Mouse (Mus musculus) spleen, embryonic (tissue): ENCODE data around the gene Pitx2.

Experiments used
- CTCF ChIA-PET: fragments of 350-600 bp; sonication (Branson Sonifier 250); formaldehyde crosslinking; loops from one replicate; lab custom pipeline; 2022; lab: Charles Lee

Pitx2 gene

DNA sequence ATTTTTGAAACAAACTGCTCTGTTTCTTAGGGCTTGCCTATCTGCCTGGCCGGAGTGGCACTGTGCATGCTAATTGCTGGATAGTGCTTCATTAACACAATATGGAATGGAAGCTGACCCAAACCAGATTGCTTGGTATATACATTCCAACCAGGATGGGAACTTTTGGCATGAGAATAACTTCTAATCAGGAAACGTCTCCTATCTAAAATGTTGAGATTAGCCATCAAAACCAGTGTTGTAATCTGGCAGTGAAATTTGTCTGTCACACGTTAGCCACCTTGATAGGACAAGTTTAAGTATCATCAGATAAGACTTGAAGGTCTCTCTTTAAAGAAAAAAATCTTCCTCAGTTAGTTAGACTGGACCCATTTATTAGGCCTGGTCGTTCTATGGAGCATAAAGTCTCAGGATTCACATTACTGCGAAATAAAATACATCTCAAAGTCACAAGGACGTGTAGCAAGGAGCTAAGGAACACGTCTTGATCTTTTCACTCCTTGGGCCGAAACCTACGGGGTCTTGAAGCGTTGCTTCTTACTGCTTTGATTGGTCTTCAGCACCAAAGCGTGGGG lies 2.1 kb downstream of the Pitx2 start:
- CTCF ChIA-PET: interaction anchor here (0.7 kb wide), 1 partner anchor 1499 kb away, joined by 4 read pairs; no protein-coding TSS in a partner anchor

DNA sequence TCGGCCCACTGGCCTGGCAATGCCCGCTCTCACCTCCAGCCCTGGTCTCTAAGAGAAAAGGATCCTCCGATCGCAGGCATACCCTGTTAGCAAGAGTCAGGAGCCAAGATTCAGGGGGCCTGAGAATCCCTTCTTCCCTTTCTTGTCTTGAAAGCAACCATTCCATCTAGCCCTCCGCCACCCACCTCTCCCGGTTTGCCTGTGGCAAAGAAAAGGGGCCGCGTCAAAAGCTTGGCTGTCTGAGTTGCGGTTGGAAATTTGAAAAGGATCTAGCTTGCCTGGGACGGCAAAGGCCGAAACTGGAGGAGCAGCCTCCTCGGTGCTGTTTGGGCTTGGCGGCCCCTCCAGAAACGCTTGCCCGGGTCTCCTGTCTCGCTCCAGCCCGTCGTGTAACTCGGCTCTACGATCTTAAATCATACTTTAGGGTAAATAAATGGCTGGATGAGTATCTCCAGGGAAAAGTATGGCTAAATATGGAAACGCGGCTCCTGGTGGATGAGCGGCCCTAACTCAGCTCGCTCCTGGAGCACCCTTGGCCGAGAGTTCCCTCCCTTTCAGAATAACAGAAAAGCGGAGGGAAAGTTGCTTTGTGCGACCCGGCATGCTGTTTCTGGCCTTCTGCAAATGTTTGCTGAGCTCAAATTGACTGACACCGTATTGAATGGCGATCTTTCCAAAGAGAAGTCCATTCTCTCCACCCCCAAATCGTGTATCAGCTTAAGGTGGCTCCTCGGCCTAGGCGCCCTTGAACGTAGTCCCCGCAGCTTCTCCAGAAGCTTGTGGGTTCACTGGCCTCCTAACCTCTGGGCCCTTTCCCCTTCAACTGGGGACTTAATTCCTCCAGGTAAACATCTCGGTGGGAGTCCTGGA lies 3.4 kb downstream of the Pitx2 start:
- CTCF ChIA-PET: no interaction called here

DNA sequence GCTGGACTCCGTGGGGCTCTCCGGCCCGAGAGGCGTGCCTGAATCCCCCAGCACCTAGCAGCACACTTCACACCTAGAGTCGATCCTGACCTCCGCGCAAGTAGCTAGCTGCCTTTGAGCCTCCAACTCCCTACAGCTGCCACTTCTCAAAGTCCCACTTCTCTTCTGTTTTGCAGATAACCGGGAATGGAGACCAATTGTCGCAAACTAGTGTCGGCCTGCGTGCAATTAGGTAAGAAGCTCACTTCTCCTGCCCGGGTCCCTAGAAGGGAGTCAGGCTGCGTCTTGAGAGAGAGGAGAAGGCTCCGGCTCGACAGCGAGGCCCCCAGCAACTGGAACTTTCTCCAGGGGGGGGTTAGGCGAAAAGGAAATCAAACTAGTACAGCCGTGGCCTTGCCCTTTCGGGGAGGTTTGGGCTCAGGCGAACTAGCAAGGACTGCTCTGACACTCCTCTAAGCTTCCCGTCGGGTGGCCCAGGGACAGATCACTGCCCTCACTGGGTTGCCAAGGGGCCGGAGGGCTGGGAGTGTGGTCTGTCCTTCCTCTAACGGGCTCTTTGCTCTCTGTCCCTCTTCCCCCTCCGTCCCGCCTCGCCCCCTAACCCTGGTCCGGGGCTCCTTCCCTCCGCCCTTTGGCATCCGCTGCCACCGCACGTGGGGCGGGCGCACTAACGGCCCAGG lies 4.2 kb downstream of the Pitx2 start:
- CTCF ChIA-PET: no interaction called here

DNA sequence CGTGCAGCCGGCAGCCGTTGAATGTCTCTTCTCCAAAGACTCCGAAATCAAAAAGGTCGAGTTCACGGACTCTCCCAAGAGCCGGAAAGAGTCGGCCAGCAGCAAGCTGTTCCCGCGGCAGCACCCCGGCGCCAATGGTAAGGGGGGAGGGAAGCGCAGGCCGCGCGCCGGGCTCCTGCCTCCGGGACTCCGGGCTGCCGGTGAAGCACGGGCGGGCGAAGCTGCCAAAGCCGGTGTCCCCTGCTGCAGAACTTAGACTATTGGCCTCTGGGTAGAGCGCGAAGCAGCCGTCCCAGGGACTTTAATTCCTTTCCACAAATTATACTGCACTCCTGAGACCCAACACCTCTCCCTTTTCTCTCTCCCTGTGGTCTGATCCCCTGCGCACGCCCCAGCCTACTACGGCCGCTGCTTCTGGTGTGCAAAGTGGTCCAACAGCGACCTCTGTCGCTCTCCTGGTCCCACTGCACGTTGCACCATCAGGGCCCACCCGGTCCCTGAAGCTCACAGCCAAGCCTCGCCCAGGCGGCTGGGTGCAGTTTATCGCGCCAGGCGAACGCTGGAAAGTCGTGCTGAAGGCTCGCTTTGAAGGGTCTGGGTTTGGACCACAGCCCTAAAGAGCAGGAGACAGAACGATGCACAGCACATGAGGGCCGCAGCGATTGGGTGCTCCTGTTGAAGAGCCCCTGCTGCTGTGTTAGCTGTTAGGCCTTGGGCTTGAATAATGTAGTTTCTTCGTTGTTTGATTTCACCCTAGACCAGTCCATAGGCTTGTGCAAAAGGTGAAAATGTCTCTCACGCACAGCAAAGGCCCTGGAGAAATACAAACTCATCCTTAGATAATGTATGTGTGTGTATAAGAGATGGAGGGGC lies 5.0 kb downstream of the Pitx2 start:
- CTCF ChIA-PET: no interaction called here

DNA sequence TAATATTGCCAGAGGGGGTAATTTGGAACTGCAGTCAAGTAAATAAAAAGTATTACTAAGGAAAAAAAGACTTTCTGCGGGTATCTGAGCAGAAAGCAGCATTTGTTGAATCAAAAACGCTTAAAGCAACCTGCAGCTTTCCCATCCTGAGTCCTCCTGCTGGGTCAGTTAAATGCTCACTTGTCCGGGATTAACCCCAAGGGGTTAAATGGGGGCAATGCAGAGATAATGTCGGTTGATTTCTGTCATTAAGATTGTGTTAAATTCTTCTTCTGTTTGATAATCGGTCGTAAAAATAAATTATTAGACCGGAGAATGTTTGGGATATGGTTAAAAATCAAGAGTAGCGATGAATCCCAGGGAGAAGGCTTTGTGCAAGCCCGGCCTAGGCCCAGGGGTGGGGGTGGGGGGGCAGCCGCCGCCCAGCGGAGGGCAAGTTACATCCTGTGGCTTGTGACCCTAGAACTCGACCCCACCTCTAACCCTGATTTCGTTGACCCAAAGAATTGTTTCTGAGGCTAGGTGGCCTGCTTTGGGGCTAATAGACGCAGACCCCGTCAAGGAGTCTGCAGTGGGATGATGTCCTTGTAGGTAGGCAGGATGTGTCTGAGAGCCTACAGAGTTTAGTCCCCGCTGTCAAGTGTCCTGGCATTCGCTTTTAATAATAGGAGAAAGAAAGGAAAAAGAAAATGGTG lies 6.0 kb downstream of the Pitx2 start:
- CTCF ChIA-PET: no interaction called here

DNA sequence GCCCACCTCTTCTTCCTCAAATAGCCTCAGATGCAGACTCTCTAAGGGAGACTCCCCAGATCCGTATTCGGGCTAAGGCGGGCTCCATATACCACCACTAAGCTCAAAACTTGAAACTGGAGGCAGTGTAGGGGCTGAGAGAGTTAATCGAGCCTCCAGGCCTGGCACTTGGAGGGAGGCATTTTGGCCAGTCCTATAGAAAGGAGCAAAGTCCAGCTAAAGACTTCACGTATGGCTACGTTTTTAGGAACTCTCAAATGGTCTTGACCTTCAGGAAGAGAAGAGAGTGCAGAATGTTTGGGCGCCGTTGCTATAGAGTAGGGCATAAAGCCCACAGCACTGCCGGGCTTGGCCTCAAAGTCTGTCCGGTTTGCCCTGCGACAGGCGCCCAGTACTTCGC lies 7.1 kb downstream of the Pitx2 start:
- CTCF ChIA-PET: no interaction called here

DNA sequence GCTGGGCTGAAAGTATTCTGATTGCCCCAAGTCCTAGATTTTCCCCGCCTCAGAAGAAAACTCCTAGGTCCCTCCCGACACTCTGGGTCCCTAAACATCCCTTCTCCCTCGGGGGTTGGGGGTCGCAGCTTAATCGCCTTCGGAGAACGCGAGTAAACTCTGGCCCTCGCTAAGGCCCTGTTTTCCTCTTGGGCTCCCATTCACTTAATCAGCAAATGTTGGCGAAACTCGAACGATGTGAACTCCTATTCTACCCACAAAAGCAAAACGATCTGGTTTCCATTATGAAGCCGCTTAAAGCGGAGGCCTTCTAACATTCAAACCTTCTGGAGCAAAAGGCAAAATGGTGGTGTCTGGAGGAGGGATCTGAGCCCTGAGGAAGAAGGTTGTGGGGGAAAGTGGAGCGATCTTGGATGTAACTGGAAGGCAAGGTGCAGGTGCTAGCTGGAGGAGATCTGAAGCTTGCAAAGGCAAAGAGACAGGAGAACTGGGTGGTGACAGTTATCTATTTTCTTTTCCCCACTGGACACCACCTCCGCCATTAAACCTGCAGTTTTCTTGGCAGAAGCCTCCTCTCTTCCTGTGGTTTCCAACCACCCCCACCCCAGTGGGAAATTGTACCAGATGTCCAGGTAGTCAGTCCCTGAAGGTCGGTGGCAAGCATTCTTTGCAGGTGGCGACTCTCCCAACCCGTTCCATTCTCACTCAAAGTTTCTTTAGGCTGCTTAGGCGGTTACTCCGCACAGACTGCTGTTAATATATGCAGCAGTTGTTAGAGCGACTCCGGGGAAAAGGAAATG lies 7.8 kb downstream of the Pitx2 start:
- CTCF ChIA-PET: no interaction called here

DNA sequence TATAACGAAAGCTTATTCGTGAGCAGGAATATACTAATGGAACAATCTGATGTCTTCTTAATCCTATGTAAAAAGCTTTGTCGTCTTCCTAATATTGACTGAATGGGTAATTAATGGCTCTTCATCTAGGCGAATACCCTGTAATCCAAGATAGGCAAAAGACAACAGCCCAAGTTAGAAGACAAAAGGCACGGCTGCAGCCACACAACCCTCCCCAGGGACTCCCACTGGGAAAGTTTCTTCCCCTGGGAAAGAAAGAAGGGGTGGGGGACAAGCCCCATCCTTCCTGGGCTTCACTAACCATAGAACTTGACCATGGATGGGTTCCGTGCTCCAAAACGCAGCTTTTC lies 8.3 kb downstream of the Pitx2 start:
- CTCF ChIA-PET: no interaction called here

DNA sequence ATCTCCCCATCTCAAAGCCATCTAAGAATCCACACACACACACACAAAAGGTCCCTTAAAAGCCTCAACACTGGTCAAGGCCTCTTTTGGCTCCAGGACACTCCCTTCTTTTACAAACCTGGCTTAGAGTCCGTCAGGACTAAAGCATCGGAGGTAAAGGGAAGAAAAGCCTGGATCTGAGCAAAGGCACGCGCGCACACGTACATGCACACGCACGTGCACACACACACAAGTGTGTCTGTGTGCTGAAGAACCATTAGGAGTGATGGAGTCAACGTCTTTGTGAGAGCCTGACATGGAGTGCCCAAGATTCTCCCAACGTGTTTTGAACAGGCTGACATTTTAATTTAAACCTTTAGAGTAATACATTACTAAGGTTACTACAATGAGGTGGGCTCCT lies 8.7 kb downstream of the Pitx2 start:
- CTCF ChIA-PET: no interaction called here

DNA sequence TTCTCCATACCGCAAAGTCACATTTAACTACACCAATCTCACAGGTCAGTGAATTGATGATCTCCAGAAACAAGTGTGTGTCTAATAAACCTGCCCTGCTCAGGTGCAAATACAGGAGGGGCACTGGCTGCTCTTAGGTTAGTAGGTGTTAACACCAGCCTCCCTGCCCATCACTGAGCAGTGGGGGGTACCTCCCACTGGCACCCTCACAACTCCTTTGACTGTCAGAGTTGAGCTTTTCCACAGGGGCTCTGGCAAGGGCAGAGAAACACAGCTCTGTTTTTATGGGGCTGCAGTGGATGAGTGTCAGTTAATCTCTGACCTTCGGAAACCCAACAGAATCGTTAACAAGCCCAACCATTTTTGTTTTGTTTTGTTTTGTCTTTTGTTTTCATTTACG lies 9.6 kb downstream of the Pitx2 start:
- CTCF ChIA-PET: no interaction called here

DNA sequence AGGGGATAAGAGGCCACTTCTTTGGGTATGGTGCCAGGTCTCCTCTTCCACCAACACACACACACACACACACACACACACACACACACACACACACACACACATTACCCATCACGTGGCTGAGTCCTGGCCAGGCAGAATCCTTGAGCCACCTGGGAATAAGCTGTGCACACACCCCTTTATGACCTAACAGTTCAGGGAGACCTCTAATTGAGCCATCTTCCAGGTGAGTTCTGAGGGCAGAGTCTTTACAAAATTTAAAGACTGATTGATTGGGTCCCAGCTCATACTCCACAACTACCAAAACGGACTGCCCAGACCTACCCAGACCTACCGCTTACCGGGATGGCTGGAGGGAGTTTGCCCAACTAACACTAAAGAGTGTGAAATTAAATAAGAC lies 10.1 kb downstream of the Pitx2 start:
- CTCF ChIA-PET: no interaction called here

DNA sequence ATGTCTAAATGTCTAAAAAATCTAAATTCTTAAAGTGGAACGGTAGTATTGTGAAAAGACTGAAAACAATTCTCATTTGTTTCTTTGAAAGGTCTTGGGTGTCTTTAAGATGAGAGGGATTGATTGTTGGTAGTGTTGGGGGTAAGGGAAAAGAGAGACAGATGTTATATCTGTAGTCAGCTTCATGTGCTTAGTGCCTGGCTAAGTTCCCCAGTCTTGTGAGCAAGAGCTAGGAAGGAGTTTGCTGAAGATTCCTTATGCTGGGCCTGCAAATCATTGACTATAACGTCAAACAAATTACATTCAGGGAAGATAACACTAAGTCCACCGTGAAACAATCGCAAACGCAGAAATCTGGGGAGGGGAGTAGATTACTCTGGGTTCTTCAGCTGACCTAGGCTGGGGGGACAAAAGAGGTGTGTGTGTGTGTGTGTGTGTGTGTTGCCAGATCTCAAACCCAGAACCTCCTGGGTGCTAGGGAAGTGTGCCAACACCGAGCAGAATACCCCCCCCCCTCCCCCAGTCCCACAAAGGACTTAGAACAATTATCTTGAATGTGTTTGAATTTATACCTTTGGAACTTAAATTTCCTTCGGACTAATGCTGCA lies 12.5 kb downstream of the Pitx2 start:
- CTCF ChIA-PET: no interaction called here

DNA sequence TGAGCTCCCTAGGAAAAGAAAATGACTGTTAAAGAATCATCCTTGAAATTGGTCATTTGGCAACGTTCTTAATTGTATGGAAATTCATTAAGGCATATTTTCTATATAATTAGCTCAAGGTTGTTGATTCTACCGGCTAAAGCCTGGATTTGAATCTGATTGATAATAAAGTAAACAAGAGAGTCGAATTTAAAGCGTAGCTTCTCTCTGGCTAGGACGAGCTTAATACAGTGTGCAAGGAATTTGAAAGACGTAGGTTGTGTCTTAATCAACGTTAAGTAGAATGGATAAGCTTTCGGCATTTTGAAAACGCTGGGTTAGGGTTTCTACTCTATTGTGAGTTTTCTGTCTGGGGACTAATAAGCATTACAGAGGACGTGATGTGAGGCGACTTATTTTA lies 13.1 kb downstream of the Pitx2 start:
- CTCF ChIA-PET: no interaction called here

DNA sequence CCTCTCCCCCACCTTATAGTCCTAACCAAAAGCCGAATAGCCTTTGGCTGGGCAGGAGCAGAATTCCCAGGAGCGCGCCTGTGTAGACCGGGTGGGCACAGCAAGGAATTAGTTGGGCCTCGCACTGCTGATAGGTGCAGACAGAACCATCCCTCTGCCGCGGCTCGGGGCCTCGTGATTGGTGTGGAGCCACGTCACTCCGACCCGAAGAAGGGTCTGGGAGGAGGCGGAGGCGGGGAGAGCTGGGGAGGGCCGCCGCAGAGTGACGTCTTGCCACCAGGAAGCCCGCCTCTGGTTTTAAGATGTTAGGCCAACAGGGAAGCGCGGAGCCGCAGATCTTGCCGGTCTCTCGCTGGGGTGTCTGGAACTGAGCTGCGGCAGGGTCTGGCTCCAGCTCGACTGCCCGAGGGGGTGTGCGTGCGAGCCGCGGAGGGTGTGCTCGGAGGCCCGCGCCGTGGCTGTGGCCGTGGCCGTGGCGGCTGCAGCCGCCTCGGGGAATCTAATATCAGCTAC lies 14.0 kb downstream of the Pitx2 start:
- CTCF ChIA-PET: no interaction called here

DNA sequence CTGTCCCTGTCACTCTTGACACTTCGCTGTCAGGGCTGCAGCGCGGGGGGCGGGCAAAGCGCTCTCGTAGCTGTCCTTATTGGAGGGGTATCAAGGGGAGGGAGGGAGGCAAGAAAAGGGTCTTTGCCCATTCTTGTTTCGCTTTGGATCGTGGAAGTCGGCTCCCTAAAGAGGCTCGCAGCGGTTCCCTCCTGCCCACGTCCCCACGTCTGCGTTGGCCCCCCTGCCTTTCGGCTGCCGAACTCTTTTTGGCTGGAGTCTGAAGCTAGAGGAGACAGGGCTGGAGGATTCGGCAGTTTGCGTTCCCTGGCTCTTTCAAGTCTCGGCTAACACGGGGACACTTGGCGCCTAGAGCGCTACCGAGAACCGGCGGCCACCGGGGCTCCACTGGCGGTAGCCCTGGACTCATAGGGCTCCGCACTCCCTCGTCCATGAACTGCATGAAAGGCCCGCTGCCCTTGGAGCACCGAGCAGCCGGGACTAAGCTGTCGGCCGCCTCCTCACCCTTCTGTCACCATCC lies 14.5 kb downstream of the Pitx2 start:
- CTCF ChIA-PET: no interaction called here

DNA sequence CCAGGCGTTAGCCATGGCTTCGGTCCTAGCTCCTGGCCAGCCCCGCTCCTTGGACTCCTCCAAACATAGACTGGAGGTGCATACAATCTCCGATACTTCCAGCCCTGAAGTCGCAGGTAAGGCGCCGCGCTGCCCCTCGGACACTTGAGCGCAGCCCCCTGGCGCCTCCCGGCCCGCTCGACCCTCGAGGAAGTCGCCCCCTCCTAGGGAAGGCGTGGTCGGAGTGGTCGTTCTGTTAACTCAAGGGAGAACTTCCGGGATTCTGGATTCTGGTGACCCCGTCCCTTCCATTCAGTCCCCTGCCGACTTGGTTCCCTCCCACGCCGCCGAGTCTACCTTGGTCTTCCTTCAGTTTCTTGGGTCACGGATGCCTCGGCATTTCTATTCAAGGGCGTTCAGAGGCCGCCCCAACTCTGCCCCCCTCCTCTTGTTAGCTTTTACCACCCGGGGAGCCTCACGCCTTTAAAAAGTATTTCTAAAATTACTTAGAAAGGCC lies 15.0 kb downstream of the Pitx2 start:
- CTCF ChIA-PET: no interaction called here

DNA sequence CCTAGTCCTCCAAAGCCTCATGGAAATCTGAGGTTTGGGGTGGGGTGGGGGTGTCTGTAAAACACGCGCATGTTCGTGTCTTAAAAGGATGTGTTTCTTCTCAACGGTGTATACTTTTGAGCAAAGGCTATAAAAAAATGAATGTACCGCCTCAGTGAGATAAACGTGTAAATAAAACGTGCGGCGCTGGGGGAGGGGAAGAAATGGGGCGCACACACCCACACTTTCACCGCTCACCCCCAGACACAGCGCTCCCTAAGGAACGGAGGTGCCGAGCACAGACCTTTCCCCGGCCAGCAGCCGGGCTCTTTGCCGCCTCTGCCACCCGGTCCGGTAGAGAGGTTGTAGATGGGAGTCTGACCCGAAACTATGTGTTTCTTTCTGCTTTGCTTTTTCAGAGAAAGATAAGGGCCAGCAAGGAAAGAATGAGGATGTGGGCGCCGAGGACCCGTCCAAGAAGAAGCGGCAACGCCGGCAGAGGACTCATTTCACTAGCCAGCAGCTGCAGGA lies 15.6 kb downstream of the Pitx2 start:
- CTCF ChIA-PET: no interaction called here

DNA sequence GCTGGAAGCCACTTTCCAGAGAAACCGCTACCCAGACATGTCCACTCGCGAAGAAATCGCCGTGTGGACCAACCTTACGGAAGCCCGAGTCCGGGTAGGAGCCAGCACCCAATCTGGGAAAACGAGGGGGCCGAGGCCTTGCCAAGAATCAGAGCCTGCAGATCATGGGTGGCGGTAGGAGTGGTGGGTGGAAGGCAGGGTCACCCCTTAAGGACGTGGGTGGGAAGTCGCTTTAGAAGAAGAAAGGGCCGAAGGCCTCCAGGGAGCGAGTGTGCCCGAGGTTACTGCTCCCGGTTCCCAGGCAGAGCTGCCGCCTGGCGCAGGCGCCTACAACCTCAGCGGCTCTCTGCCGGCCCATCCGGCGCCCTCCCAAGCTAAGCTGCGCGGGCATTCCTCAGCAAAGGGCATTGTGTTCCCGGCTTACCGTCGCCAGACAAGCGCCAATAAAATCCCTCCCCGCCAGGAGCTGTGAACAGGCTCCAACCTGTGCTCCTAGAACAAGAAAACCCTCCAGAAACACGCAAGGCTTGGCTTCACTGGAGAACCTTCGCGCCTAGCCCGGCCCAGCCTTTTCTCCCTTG lies 16.2 kb downstream of the Pitx2 start:
- CTCF ChIA-PET: no interaction called here

DNA sequence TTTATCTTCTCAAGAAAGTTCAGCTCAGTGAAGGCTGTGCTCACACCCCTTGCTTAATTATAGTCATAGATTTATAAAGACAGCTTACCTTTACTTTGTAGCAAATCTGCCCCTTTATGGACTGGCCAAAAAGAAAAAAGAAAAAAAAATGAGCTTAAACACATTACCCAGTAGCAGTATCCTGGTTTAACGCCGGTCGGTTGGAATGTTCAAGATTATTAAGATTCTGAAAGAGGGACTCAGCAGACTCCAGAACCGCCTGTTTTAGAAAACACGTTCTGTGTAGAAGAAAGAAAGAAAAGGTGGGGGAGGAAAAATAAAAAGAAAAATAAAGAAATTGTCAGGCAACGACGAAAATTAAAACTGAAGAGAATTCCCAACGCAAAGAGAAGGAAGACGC lies 16.8 kb downstream of the Pitx2 start:
- CTCF ChIA-PET: no interaction called here
